Mouse (Mus musculus) kidney, adult 2 months (tissue): ENCODE data around the gene Plekhm2. TPM values are rescaled to one million over a fixed set of nuclear protein-coding genes. Genes with fewer than 3 reads are reported as not detected.
A peak's percentile ranks its signal among the peaks of the same experiment; 100 is the strongest.

Experiments
- DNase-seq: peaks from one replicate; pipeline ENCODE4 v3.0.0; 2021
- H3K27ac ChIP-seq: fragments of 200-500 bp; 2 replicates; pipeline ENCODE4 v1.5.1; 2012; ENCODE audit warnings: low read depth, low read length, control low read depth, inconsistent platforms; ENCODE audit not compliant: insufficient read depth
- H3K27me3 ChIP-seq: fragments of 200-500 bp; replicated peaks from 2 replicates; pipeline ENCODE4 v1.6.1; 2012; ENCODE audit warnings: mild to moderate bottlenecking, moderate library complexity, low read length, inconsistent platforms; ENCODE audit not compliant: control insufficient read depth, insufficient read depth
- H3K36me3 ChIP-seq: fragments of 200-500 bp; 2 replicates; pipeline ENCODE4 v1.6.1; 2012; ENCODE audit warnings: mild to moderate bottlenecking, moderate library complexity, low read length, inconsistent platforms; ENCODE audit not compliant: control insufficient read depth, insufficient read depth
- H3K4me1 ChIP-seq: fragments of 200-500 bp; 2 replicates; pipeline ENCODE4 v1.6.1; 2011; ENCODE audit warnings: low read length; ENCODE audit not compliant: control insufficient read depth, insufficient read depth
- H3K4me3 ChIP-seq: fragments of 200-500 bp; 2 replicates; pipeline ENCODE4 v1.5.1; 2011; ENCODE audit warnings: mild to moderate bottlenecking, low read depth, low read length, control low read depth; ENCODE audit not compliant: insufficient read depth
- CTCF ChIP-seq: fragments of 200-500 bp; conservative IDR thresholded peaks from 2 replicates; pipeline ENCODE4 v1.5.1; 2011; ENCODE audit warnings: low read depth, mild to moderate bottlenecking, control low read depth, low read length, moderate library complexity, mixed read lengths; ENCODE audit not compliant: insufficient read depth, insufficient read length
- POLR2A ChIP-seq: fragments of 200-500 bp; IDR thresholded peaks from one replicate; pipeline ENCODE4 v1.6.1; 2011; ENCODE audit warnings: low read depth, low read length, control low read depth
- WGBS: fragments of 180-500 bp; shearing (Covaris S2); methylation state at CpG from one replicate; pipeline ENCODE4 v1.1.7; 2018; 5-methylcytosine and 5-hydroxymethylcytosine counted together
- polyA plus RNA-seq: library from polyadenylated mRNA; depleted of rRNA; stranded (reverse); fragments of >200 nt; gene quantifications from 2 replicates; pipeline ENCODE4 v1.2.3, GENCODE M21; 2012

Plekhm2 gene
- polyA plus RNA-seq, 1 experiment = 79.7 TPM

DNA sequence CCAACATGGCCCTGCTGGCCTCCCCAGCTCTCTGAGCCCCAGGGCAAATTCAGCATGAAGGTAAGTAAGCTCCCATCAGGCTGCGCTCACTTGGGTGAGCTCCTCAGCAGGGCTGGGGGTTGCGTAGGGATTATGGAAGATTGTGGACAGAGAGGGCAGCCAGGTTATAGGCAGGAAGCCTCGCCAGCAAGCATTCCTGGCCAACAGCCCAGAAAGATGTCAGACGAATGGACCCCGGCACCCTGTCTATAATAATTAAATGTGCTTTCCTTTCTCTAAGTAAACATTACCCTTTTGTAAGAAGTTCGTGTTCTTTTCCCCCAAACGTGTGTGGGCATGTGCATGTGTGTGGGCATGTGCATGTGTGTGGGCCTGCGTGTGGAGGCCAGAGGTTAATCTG is 60.2 kb downstream of the Plekhm2 start:
- H3K27ac ChIP-seq = peak overlapping the region; percentile 64
- WGBS = 27% methylated on average over 8 of the region's 8 CpGs
- no peak overlapping the region for H3K4me3 ChIP-seq
- TF ChIP-seq CTCF = no peak
- no peak for TF ChIP-seq POLR2A
- peaks cover 35% of the 10 kb centered on the region for H3K4me1 ChIP-seq
- H3K36me3 ChIP-seq = no peaks in the 10 kb centered on the region
- DNase-seq = peak; percentile 92
- H3K27me3 ChIP-seq = no peaks in the 10 kb centered on the region

GRCm38 (mm10) chr4:141603921-141604320 is 60.8 kb downstream of the Plekhm2 start:
- Histone ChIP-seq H3K4me1 (peaks cover 38% of the 10 kb centered on the region), H3K4me3 (no peak overlapping the region), H3K27ac (peak overlapping the region; percentile 64), H3K36me3 (no peaks in the 10 kb centered on the region), H3K27me3 (no peaks in the 10 kb centered on the region; the same call in 1 of the 2 replicates)
- TF ChIP-seq POLR2A (no peak), CTCF (no peak)
- DNase-seq = no peak
- WGBS = 71% methylated on average over 4 of the region's 4 CpGs

DNA sequence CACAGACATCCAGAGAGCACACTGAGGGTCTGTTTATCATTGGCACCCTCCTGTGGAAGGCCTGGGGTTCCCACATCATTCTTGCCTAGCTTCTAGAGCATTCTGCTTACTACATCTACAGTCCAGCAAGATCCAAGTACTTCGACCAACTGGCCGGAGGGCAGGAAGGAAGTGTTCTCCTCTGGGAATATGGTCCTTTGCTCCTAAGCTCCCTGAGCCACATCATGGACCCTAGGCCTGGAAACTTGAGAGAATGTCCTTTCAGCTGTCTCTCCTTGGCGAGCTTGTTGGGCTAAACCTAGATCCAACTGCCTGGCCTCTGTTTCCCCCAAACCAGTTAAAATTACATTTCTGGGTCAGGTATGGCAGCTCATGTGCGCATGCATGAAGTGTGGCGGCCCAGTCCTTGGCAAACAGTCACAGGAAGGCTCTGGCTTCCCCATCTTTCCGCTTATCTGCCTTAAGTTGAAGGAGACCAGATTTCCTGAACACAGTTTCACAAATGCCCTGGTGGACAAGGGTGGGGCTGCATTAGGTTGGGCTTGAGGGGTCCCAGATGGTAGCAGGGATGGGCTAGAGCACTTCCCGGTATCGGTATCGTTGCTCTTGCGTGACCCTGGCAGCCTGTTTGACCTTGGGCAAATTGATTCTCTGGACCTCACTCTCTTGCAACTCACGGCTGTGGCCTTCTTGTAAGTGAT is 62.0 kb downstream of the Plekhm2 start:
- WGBS = 56% methylated on average over 11 of the region's 11 CpGs

DNA sequence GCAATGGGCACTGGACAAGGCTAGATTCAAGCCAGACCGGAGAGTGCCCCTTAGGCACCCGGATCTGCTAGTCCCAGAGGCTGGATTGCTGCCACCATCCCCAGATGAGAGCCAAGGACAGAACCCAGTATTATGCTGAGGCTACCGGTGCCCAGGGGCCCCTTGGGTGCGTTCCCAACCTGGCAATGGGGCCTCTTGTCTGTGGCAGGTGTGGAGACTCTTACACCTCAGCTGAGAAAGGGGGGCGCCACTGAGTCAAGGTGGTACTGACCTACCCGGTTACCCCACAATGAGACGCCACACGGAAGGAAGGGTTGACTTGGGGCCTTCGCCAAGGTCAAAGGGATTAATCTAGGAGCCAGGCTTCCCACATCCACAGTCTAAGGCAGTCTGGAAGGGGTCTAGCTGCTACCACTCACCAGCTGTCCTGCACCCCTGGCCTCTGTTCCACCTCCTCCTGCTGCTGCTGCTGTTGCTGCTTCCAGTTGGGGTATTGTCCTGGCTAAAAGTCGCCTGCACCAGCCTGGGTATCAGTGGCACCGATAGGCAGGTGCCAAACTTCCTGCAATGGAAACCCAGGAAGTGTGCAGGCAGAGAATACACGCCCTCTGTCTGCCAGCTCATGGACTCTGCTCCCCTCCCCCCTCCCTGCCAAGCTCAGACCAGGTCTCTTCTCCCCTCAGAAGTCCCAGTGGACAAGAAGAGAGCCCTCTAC is 63.4 kb downstream of the Plekhm2 start:
- H3K27ac ChIP-seq = peak overlapping the region; percentile 70; the same call in 1 of the 2 replicates
- DNase-seq = no peak
- WGBS = 68% methylated on average over 12 of the region's 12 CpGs

More for the DNA sequence above, 62.0 kb downstream of the Plekhm2 start:
- TF ChIP-seq CTCF = no peak
- no peak for TF ChIP-seq POLR2A
- no peaks in the 10 kb centered on the region; the same call in 1 of the 2 replicates for H3K27me3 ChIP-seq
- no peaks in the 10 kb centered on the region for H3K36me3 ChIP-seq
- peak; percentile 60 for DNase-seq
- H3K4me1 ChIP-seq = peaks cover 38% of the 10 kb centered on the region
- peak overlapping the region; percentile 70 for H3K27ac ChIP-seq
- H3K4me3 ChIP-seq = no peak overlapping the region

DNA sequence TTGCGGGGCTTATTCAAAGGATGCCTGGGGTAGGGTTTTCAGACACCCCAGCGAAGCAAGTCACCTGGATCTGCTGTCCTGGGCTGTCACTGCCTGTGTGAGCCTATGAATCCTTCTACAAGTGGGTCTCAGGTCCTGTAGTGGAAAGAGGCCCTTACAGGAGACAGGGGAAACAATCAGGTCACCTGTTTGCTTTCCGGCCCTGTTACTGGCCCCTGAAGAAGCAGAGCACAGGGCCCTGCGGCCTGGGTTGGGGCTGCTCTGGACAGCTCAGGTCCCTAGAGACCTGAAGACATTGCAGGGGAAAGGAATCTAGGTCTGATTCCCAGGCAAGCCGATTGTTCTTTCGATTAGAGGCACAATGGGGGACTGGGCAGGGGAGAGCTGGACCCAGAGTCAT is 64.3 kb downstream of the Plekhm2 start:
- no peak for DNase-seq
- Histone ChIP-seq H3K4me1 (peaks cover 27% of the 10 kb centered on the region), H3K36me3 (no peaks in the 10 kb centered on the region), H3K27me3 (no peaks in the 10 kb centered on the region; the same call in 1 of the 2 replicates), H3K4me3 (no peak overlapping the region), H3K27ac (no peak overlapping the region)
- 70% methylated on average over 6 of the region's 6 CpGs for WGBS
- TF ChIP-seq CTCF (no peak), POLR2A (no peak)

More for the DNA sequence above, 63.4 kb downstream of the Plekhm2 start:
- no peaks in the 10 kb centered on the region for H3K36me3 ChIP-seq
- H3K4me1 ChIP-seq = peaks cover 34% of the 10 kb centered on the region
- no peak for TF ChIP-seq CTCF
- no peak for TF ChIP-seq POLR2A
- H3K4me3 ChIP-seq = no peak overlapping the region
- H3K27me3 ChIP-seq = no peaks in the 10 kb centered on the region; the same call in 1 of the 2 replicates

DNA sequence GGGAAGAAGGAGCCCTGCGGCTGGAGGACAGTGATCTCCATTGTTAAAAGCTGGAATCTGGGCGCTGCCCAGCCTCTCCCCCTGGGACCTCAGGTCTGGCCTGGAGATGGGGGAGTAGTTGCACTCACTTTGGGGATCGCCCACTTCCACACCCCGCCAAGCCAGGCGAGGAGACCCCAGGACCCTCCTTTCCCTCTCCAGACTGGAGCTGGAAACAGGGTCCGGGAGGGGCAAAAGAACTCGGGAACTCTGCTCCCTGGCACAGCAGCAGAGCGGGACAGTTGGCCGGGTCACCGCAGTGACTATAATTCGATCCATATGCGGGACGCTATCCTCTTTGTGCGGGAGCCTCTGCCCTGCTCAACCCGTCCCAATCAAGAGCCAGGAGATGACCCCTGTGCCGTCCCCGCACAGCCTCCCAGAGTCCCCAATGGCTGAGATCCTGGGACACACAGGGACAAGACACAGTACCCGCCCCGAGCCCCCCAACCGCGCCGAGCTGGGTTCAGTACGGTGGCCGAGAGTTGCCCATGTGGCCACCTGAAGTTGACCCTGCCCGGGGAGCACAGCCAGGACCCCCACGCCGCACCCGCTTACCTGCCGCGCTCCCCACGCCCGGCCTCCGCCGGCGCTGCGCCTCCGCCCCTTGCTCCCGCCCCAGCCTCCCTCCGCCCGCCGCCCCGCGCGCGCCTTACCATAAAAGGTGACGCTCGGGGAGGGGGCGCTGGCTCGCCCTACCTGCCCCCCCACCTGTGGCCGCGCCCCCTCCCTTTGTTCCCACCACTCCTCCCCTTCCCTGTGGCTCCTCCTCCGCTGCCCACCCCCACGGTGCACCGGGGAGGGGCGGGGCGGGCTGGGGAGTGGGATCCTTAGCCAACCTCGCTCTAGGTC is 65.2 kb downstream of the Plekhm2 start:
- no peaks in the 10 kb centered on the region for H3K36me3 ChIP-seq
- 3% methylated on average over 57 of the region's 57 CpGs for WGBS
- no peaks in the 10 kb centered on the region; the same call in 1 of the 2 replicates for H3K27me3 ChIP-seq
- H3K27ac ChIP-seq = peak overlapping the region; percentile 53
- peak overlapping the region; percentile 52 for H3K4me3 ChIP-seq
- TF ChIP-seq POLR2A (no peak), CTCF (no peak)
- peaks cover 20% of the 10 kb centered on the region for H3K4me1 ChIP-seq
- DNase-seq = no peak
